Mouse (Mus musculus) frontal cortex, postnatal 10 days (tissue): Measurements from ENCODE around the gene Disp1.

Experiments
- DNase-seq, 2 experiments: peaks; one replicate each; pipeline ENCODE4 v3.0.0; 2022; ENCODE audit warnings: low spot score in 2 of 2, mixed read lengths in 1 of 2

Gene Disp1

DNA sequence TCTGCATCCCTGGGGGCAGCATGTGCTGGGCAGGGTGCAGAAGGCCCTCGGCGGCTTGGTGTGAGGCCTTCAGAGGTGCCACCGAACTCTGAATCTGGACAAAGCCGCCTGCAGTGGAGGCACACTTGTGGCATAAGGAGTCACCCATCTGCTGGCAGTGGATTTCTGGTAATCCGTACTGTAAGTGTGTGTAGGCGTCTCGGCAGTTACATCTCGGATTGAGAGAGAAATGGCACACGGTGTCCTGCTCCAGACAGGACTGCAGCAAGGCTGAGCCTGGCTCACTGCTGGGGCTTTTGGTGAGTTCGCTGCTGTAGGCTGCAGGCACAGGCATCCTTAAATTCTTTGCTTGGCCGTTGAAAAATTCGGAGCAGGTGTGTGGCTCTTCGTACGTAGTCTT, 134.5 kb downstream of the Disp1 start:
- DNase-seq = no peak

DNA sequence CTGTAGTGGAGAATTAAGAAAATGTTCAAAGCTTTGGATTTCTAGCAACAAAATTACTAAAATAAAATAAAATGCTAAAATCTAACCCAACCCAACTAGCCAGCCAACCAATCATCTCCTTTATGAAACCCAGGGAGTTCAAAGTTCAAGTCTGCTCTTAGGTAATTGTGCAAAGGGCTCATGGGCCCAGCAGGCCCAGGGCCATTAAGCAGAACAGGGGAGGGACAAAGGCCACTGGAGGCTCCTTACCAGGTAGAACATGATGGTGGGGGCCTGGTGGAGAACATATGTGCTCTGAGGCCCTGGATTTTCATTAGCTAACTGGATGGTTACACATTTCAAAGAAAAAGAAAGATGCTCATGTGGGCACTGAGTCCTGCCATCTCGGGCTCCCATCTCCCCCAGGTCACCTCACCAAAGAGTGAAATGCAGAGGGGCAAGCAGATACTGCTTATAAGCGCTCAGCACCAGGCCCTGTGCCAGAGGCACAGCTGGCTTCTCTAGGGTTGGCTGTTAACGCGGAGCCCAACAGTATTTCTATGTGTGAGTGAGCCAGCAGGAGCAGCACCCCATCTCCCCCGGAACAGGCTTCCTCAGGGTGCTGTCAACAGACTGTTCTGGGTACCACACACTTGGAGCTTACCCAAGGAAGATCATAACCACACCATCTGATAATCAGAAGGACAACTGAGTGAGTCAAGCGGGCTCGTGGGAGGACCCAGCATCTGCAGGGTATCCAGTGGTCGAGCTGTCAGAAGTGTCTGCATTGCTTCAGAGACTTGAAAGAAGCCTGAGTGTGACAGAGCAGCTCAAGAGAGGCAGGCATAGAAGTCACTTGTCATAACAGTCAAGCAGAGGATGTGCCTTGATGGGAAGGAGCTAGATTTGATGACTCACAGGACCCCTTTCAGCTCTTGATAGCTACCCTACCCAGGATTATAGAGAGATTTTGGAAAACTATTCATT, 137.0 kb downstream of the Disp1 start:
- DNase-seq = peak in 1 of 2 experiments; percentile 40

DNA sequence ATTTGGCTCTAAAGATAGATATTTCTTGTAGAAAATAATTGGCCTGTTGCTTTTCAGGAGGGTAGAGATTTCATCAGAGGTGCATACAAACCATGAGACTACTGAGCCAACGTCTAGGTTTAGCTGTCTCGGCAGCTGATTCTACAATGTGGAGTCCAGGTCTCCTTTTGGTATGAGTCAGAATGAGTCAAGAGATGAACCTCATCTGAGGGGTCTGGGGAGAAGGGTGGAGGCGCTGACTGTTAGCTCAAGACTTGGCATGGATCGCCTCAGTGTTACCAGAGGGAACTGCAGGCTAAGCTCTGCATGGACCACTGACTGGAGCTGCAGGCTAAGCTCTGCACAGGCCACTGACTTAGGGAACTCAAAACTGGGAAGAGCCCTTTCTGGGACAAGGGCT, 138.9 kb downstream of the Disp1 start:
- DNase-seq = no peak

DNA sequence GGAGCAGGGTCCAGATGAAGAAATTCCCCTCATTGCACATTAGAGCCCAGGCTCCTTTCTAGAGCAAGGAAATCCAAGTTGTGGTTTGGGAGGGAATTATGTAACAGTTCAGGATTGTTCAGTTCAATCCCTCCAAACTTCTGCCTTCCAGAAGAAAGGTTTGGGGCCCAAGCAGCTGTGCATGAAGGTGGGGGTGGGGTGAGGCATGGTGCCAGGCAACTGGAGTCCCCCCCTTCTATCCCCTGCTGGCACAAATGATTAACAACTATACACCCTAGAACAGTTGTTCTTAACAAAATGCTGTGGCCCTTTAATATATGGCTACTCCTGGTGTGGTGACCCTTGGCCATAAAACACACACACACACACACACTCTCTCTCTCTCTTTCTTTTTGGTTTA, 140.2 kb downstream of the Disp1 start:
- no peak for DNase-seq

DNA sequence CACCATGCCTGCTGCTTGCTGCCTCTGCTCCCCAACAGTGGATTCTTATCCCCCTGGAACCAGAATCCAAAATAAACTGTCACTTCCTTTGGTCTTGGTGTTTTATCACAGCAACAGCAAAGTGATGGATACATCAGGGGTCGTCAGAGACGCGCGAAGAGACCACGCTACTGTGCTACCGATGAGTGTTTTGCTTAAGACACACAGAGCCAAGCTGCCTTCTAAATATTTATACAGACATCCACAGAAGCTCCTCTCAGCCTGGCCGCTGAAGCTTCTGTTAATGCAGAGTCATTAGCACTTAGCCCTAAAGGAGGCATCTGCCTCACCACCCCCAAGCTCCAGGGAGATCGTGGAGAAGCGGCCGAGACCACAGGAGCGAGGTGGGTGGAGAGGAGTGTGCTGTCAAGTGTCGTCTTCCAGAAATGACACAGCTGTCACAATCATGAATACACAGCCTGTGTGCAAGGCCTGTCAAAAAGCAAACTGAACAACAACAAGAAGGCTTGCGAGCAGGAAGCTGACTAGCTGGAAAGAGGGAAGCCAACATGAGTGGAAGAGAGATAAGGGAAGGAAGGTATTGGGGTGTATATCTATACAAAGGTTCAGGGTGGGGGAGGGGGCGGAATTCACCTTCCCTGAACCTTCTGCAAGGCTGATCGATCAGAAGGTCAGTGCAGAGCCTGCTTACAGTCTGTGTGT, 146.1 kb downstream of the Disp1 start:
- DNase-seq = no peak

DNA sequence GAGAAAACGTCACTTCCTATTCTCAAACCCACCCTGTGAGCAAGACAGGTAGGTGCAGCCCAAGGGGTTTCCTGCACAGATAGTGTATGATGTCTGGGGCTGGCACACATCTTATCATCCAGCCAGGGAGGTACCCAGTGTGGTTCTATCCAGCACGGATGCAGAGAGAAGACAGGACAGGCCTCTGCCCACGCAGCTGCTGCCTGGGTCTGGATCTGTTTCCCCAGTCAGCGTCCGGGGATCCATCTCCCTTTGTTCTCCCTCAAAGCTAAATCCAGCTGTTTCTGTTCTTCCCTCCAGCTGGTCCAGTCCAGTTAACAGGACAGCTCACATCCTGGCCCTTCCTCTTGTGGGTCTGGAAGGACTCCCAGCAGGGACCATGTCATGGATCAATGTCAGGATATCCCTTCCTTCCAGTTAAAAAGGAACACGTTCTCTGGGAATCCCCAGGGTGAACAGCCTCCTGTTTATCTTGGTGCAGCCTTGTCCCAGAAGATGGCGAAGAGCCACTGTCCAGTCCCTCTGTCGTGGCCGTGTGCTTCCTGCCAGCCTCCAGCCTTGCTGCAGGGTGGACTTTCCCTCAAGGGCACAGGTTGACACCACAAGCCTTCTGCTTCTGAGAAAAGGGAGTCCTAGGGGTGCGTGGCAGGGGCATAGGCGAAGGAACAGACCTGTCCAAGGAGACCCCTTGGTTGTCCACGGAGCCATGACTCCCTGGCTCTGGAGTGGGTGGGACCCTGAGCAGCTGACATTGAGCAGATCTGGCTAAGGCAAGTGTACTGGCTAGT, 148.9 kb downstream of the Disp1 start:
- no peak for DNase-seq

DNA sequence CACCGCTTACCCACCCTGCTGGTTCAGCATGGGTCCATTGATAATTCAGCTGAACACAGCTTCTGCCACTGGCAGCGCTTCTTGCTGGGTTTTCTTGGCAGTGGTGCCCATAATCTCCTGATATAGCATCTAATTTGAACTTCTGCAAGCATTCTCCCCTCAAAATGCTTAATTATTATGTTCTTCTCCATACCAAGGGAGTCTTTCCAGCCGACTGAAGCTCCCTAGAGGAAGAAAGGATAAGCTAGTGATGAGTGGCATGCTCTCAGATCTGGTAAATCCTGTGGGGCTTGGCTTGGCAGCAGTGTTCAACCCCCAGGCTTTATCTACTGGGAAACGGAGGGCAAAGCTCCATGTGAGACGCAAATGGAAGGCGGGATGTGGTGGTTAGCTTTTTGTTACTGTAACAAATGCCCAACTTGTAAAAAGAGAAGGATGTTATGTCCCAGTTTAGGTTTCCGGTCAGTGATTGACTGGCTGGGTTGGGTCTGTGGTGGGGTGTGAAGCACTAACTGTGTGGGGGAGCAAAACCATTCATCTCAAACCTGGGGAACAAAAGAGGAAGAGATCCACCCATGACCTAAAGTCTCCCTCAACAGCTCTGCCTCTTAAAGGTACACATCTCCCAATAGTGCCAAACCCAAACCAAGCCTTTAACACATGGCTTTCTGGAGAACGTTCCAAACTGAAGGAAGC, 151.2 kb downstream of the Disp1 start:
- DNase-seq = no peak

DNA sequence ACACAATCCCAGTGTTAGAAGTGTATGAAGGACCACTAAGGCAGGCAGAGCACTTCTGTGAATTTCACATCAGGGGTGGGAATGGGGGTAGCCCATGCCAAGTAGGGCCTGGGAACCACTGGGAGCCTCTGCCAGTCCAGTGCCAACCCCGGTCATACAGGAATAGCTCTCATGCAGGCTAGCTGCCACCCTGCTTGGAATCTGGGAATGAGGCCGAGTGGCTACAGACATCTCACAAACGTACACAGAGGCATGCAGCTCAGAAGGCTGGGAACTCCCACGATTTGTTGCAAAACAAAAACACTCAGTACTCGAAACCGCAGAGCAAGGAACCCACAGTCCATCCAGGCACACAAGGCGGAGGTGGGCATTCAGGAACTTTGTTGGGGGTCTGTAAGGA, 153.5 kb downstream of the Disp1 start:
- DNase-seq = no peak

DNA sequence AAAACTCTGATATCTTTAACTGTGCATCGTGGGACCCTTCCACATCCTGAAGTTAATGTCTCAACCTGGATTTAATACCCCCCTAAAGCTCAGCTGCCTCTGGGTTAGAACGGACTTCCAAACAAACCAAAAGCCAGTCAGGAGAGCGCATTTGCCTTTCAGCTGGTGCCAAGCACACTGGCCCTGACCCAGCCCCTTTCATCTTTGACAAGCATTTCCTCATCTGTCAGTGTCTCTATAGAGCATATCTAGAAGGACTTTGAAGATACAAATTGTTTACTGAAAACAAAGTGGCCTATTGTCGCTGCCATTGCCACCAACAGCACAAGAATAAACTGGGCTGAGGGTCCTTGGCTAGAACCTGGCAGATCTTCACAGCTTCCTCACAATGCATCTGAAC, 154.3 kb downstream of the Disp1 start:
- DNase-seq = no peak

DNA sequence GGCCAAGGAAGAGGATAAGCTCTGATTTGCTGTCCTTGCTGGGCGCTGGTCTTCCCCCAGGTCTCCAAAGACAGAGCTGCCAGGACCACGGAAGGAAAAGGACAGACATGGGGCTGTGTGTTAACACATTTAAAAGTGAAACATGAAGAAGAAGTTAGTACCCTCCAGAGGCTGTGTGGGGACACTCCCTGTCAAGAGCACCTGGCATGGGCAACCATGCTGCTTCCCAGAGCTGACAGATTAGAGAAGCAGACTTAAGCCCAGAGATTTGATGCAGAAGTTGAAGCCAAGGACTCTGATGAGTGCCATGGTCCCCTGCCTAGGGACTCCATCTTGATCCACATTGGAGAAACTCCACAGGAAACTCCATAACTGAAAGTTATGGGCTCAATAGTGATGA, 160.7 kb downstream of the Disp1 start:
- DNase-seq = no peak

DNA sequence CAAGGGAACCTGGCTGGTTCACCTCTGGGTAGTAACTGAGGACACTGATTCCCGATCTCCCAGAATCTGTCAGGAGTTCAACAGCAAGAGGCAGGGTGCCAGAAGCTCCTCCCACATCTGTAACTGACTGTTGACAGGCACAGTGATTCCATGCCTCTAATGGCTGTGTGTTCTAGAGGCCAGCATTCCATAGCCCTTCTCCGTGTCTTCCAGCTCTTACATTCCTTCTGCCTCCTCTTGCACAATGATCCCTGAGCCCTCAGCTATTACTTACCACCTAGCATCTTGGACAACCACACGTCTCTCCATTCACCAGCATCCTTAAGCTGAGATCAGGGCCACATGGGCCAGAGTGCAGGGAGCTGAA, 165.1 kb downstream of the Disp1 start:
- no peak for DNase-seq

DNA sequence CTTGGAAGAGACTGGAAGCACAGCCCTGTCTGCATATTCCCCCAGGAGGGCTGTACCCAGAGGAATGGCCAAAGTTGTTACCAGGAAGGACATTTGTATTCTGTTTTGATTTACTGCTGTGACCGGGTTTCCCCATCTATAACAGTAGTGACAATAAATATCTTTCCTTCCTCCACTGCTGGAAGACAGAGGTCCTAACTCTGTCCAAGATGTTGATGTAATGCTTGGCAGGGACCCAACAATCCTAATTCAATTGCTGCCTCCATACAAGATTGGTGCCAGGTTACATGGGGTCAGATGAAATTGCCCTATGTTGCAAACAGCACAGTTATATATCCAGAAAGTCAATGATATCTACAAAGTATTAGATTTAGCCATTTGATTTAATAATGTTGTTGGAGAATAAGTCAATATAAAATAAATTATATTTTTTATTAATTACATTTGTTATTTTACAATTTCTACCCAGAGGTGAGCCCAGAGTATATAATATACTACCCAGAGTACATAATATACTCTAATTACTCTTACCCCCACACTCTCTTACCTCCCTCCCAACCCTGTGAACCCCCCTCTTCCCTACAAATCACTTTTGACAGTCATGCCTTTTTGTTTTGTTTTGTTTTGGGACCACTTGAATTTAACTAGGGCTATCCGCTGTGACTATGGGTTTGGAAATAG, 165.6 kb downstream of the Disp1 start:
- no peak for DNase-seq

DNA sequence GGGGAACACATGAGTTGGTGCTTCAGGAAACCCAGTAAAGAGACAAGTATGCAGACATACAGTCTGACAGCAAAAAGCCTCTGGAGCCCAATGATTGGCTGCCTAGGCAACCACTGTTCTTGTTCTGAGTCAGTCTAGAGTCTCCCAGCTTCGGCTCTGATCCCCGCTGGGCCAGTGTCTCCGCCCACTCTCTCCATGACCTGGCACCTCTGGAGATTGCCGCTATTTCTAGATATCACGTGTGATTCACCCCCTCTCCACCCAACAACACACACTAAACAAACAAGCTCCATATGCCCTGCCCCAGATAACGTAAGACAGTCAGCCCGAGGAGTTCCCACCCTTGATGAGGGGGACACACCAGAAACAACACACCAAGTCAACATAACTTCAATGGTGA, 168.7 kb downstream of the Disp1 start:
- DNase-seq = no peak

DNA sequence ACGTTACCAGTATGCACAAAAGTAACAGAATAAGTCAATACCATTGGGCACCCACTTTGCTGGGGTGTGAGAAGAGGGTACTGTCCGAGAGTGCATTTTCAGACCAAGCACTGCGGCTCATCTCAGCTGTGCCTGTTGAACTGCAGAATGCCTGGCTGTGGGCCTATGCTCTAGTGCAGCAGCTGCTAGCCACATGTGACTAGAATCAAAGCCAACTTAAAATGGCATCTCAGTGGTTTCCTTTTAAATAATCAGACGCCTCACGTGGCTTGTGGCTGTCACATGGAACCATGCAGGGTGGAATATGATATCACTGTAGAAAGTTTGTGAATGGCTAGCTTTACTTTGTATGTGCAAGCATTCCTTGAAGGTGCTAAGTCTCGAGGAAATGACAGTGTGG, 172.0 kb downstream of the Disp1 start:
- DNase-seq = no peak

DNA sequence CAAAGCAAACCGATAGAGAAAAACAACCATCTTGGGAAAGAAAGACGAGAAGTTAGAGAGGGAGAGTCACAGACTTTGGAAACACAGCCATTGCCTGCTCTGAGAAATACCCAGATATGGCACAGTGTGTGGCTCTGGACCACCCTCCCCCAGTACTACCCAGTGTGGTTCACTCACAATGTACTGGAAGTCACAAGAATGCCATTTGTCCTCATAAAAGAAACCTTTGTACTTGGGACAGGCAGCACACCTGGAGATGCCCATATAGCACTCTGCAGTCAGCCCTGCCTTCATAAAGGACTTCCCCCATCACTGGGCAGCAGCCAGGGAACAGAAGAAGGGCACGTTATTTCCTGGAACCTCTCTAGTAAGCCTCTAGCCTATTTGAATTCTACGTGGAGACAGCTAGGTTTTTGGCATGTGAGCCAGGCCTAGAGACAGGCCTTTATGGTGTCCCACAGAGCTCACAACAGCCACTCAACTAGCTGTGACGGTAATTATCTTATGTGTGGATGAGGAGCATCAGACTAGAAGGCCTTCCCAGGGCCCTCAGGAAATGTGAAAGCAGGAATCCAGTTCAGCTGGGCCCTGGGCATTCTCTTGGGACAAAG, 173.3 kb downstream of the Disp1 start:
- DNase-seq = no peak

DNA sequence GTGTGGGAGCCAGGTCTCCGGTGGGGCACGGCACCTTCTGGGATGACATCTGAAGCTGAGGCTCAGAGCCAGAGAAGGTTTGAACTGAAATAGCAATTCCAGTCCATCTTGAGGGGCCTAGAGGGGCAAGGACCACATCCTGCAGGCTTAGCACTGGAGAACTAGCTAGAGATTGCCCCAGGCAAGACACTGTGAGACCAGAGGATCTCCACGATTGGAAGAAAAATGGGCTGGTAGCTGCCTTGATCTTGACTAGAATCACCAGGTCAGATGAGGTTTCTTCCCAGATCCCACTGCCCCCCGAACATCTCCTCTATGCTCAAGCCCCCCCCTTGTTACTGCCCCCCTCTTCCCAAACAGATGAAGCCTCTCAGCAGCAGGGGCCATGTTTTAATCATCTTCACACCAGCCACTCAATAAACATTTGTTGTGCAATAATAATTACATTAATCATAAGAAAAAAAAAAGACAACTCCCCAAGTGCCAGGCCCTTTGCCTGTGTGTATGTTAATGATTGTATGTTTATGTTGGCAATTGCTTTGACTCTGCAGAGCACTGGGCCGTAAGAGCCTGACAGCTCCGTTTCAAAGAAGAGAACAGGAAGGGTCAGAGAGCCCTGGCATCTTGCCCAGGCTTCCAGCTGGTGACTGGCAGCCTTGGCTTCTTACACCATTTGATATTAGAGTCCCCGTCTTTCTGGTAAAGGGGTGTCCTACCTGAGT, 174.0 kb downstream of the Disp1 start:
- DNase-seq = no peak

DNA sequence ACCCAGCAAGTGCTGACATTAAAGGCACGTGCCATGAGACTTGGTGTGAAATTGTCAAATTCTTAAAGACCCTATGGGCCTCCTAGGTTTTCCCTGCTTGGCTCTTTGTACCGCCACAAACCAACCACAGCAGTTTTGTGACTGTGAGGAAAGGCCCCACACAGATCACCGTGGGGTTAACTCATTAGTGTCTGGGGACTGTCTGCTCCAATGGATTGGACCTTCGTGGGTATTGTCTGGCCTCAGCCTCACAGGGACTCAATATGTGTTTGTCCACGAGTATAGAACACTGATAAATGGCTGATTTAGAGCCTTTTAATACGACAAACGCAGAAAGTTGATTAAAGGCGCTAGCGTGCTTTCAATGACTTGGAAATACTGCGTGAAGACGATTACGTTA, 175.2 kb downstream of the Disp1 start:
- no peak for DNase-seq

DNA sequence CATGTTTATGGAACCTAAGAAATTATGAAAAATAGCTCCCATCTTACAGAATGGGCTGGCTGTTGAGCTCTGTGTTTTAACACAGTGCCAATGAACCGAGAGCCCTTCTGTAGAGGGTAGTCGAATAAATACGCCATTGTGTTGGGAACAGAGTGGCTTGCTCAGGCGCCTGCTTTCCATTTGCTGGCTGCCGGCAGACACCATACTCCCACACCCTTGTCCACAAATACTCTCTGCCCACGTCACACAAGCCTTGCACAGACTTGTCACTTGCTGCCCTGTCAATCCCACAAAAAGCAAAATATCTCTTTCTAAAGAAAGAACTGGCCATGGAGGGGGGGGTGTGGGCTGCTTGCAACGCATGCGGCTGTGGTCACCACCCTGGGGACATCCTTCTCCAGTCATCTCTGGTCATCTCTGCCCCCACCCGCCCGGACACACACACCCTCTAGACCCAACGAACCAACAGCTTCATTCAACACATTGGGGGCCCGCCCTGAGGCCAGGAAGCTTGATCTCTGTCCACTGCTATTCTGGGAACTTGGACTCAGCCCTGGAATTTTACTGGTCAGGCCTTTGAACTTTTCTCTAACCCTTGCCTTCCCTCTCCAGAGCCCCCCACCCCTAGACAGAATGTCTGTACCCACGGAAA, 178.0 kb downstream of the Disp1 start:
- DNase-seq = no peak

DNA sequence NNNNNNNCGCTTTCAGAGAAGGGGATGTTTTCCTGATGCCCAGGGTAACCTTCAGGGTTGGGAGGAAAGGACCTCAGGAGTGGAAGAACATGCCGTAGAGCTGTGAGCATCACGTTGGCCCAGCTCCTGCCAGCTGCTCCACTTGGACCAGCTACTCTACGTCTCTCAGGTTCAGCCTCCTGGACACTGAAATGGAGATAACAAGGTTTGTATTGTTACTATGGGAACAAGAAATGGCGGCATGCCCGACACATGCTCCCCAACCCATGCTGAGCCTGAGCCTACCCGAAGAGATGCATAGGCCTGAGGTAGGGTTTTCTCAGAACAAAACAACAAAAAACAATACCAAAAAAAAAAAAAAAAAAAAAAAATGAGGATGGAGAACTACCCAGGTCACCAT, 179.6 kb downstream of the Disp1 start:
- DNase-seq = no peak
